Mouse (Mus musculus): ENCODE data around the gene Khdrbs2. TPM values are rescaled to one million over a fixed set of nuclear protein-coding genes. Genes with fewer than 3 reads are reported as not detected.

The Khdrbs2 gene
- polyA plus RNA-seq, 1 experiment, result 0.01 TPM

- Histone ChIP-seq H3K36me3 (ENCODE audit: control insufficient read depth, insufficient read depth) (no peaks in the 10 kb centered on the region), H3K79me2 (ENCODE audit: control insufficient read depth, insufficient read depth) (no peaks in the 10 kb centered on the region), H3K79me3 (ENCODE audit: low read depth) (no peaks in the 10 kb centered on the region), H3K4me3 (ENCODE audit: insufficient read depth, poor library complexity, severe bottlenecking) (no peak overlapping the region), H3ac (ENCODE audit: control insufficient read depth, insufficient read length, low read depth) (no peak overlapping the region), H3K27me3 (ENCODE audit: control insufficient read depth, insufficient read depth, insufficient read length) (no peaks in the 10 kb centered on the region)
- TF ChIP-seq MYOG (IDR thresholded peaks at IDR 0.05; ENCODE audit: control insufficient read depth, extremely low read depth, insufficient read length), result no peak
- TF ChIP-seq USF1 (IDR thresholded peaks at IDR 0.05; ENCODE audit: low read depth), result no peak
- TF ChIP-seq CEBPB (IDR thresholded peaks at IDR 0.05; ENCODE audit: low read depth), result no peak
- no peak for TF ChIP-seq MAX (IDR thresholded peaks at IDR 0.05)
- no peak for TF ChIP-seq FOSL1 (IDR thresholded peaks at IDR 0.05; ENCODE audit: insufficient read depth, low read length, poor library complexity, severe bottlenecking)
- no peak for TF ChIP-seq MYOD1 (IDR thresholded peaks at IDR 0.05; ENCODE audit: control insufficient read depth, insufficient read length, low read depth)
- no peak for TF ChIP-seq CTCF (IDR thresholded peaks at IDR 0.05; ENCODE audit: control insufficient read depth, insufficient read depth, insufficient read length)
These were observed 477.2 kb downstream of the Khdrbs2 start for GRCm38 (mm10) chr1:32649647-32650209.

GRCm38 (mm10) chr1:32693806-32694205 is 521.3 kb downstream of the Khdrbs2 start:
- H3ac ChIP-seq (ENCODE audit: control insufficient read depth, insufficient read length, low read depth), result no peak overlapping the region
- TF ChIP-seq MAX (IDR thresholded peaks at IDR 0.05), result no peak
- no peak for TF ChIP-seq MYOG (IDR thresholded peaks at IDR 0.05; ENCODE audit: control insufficient read depth, extremely low read depth, insufficient read length)
- TF ChIP-seq MYOD1 (IDR thresholded peaks at IDR 0.05; ENCODE audit: control insufficient read depth, insufficient read length, low read depth), result no peak
- TF ChIP-seq FOSL1 (IDR thresholded peaks at IDR 0.05; ENCODE audit: insufficient read depth, low read length, poor library complexity, severe bottlenecking), result no peak
- TF ChIP-seq USF1 (IDR thresholded peaks at IDR 0.05; ENCODE audit: low read depth), result no peak
- TF ChIP-seq CEBPB (IDR thresholded peaks at IDR 0.05; ENCODE audit: low read depth), result no peak
- no peak for TF ChIP-seq CTCF (IDR thresholded peaks at IDR 0.05; ENCODE audit: control insufficient read depth, insufficient read depth, insufficient read length)
- no peaks in the 10 kb centered on the region for H3K27me3 ChIP-seq (ENCODE audit: control insufficient read depth, insufficient read depth, insufficient read length)
- H3K4me3 ChIP-seq (ENCODE audit: insufficient read depth, poor library complexity, severe bottlenecking), result no peak overlapping the region
- H3K36me3 ChIP-seq (ENCODE audit: control insufficient read depth, insufficient read depth), result no peaks in the 10 kb centered on the region
- H3K79me3 ChIP-seq (ENCODE audit: low read depth), result no peaks in the 10 kb centered on the region
- no peaks in the 10 kb centered on the region for H3K79me2 ChIP-seq (ENCODE audit: control insufficient read depth, insufficient read depth)

GRCm38 (mm10) chr1:32700132-32700531 is 527.6 kb downstream of the Khdrbs2 start:
- H3K4me3 ChIP-seq (ENCODE audit: insufficient read depth, poor library complexity, severe bottlenecking), result no peak overlapping the region
- no peaks in the 10 kb centered on the region for H3K79me2 ChIP-seq (ENCODE audit: control insufficient read depth, insufficient read depth)
- TF ChIP-seq CTCF (IDR thresholded peaks at IDR 0.05; ENCODE audit: control insufficient read depth, insufficient read depth, insufficient read length) (no peak), FOSL1 (IDR thresholded peaks at IDR 0.05; ENCODE audit: insufficient read depth, low read length, poor library complexity, severe bottlenecking) (no peak), MYOG (IDR thresholded peaks at IDR 0.05; ENCODE audit: control insufficient read depth, extremely low read depth, insufficient read length) (no peak), MYOD1 (IDR thresholded peaks at IDR 0.05; ENCODE audit: control insufficient read depth, insufficient read length, low read depth) (no peak), USF1 (IDR thresholded peaks at IDR 0.05; ENCODE audit: low read depth) (no peak), MAX (IDR thresholded peaks at IDR 0.05) (no peak), CEBPB (IDR thresholded peaks at IDR 0.05; ENCODE audit: low read depth) (no peak)
- no peaks in the 10 kb centered on the region for H3K79me3 ChIP-seq (ENCODE audit: low read depth)
- H3ac ChIP-seq (ENCODE audit: control insufficient read depth, insufficient read length, low read depth), result no peak overlapping the region
- H3K36me3 ChIP-seq (ENCODE audit: control insufficient read depth, insufficient read depth), result no peaks in the 10 kb centered on the region
- H3K27me3 ChIP-seq (ENCODE audit: control insufficient read depth, insufficient read depth, insufficient read length), result no peaks in the 10 kb centered on the region

GRCm38 (mm10) chr1:32701267-32701666 is 528.8 kb downstream of the Khdrbs2 start:
- TF ChIP-seq USF1 (IDR thresholded peaks at IDR 0.05; ENCODE audit: low read depth) (no peak), MYOD1 (IDR thresholded peaks at IDR 0.05; ENCODE audit: control insufficient read depth, insufficient read length, low read depth) (no peak), CTCF (IDR thresholded peaks at IDR 0.05; ENCODE audit: control insufficient read depth, insufficient read depth, insufficient read length) (no peak), CEBPB (IDR thresholded peaks at IDR 0.05; ENCODE audit: low read depth) (no peak), MYOG (IDR thresholded peaks at IDR 0.05; ENCODE audit: control insufficient read depth, extremely low read depth, insufficient read length) (no peak), FOSL1 (IDR thresholded peaks at IDR 0.05; ENCODE audit: insufficient read depth, low read length, poor library complexity, severe bottlenecking) (no peak), MAX (IDR thresholded peaks at IDR 0.05) (no peak)
- no peaks in the 10 kb centered on the region for H3K36me3 ChIP-seq (ENCODE audit: control insufficient read depth, insufficient read depth)
- no peaks in the 10 kb centered on the region for H3K79me3 ChIP-seq (ENCODE audit: low read depth)
- no peak overlapping the region for H3K4me3 ChIP-seq (ENCODE audit: insufficient read depth, poor library complexity, severe bottlenecking)
- H3ac ChIP-seq (ENCODE audit: control insufficient read depth, insufficient read length, low read depth), result no peak overlapping the region
- no peaks in the 10 kb centered on the region for H3K79me2 ChIP-seq (ENCODE audit: control insufficient read depth, insufficient read depth)
- H3K27me3 ChIP-seq (ENCODE audit: control insufficient read depth, insufficient read depth, insufficient read length), result no peaks in the 10 kb centered on the region
